Mouse (Mus musculus) CH12.LX (cell line): Measurements from ENCODE around the gene Arl5b. TPM values are rescaled to one million over a fixed set of nuclear protein-coding genes. Genes with fewer than 3 reads are reported as not detected.

ENCODE experiments used
- DNase-seq: peaks from one replicate; pipeline ENCODE4 v3.0.0-alpha.2; 2013; ENCODE audit errors: extremely low read depth
- H3K27ac ChIP-seq: 2 replicates; pipeline ENCODE4 v1.5.1; 2012; ENCODE audit warnings: low read depth, mild to moderate bottlenecking, control low read depth, moderate library complexity; ENCODE audit not compliant: insufficient read depth
- H3K27me3 ChIP-seq: replicated peaks from 2 replicates; pipeline ENCODE3; 2012; ENCODE audit warnings: inconsistent platforms
- H3K36me3 ChIP-seq, 2 experiments: replicated peaks in 1 of 2; 2 replicates each; pipeline versions ENCODE3 to v1.6.1; 2012; ENCODE audit warnings: inconsistent platforms in 1 of 2, low read length in 1 of 2, mild to moderate bottlenecking in 1 of 2, mixed read lengths in 1 of 2, moderate library complexity in 1 of 2; ENCODE audit not compliant: control insufficient read depth in 1 of 2, insufficient read depth in 1 of 2
- H3K4me1 ChIP-seq, 2 experiments: 2 replicates each; pipeline ENCODE4 v1.6.1; 2012; ENCODE audit warnings: inconsistent platforms in 1 of 2, moderate library complexity in 1 of 2; ENCODE audit not compliant: insufficient read depth in 2 of 2, control insufficient read depth in 1 of 2
- H3K4me2 ChIP-seq: 2 replicates; pipeline ENCODE4 v1.6.1; 2012; ENCODE audit warnings: low read depth, mild to moderate bottlenecking, control low read depth; ENCODE audit not compliant: poor library complexity, insufficient read depth, severe bottlenecking
- H3K4me3 ChIP-seq, 3 experiments: fragments of 150-350 bp in 1 of 3; sonication (generic) in 1 of 3; replicated peaks in 1 of 3; 2 replicates each; pipeline versions ENCODE3 to v1.5.1; 2011 to 2012; ENCODE audit warnings: low read depth in 2 of 3, low read length in 2 of 3, mild to moderate bottlenecking in 2 of 3, moderate library complexity in 2 of 3, control low read depth in 1 of 3, improper control_type of control experiment in 1 of 3, inconsistent platforms in 1 of 3, mixed read lengths in 1 of 3; ENCODE audit not compliant: poor library complexity in 1 of 3
- H3K79me2 ChIP-seq: replicated peaks from 2 replicates; pipeline ENCODE4 v1.6.1; 2012; ENCODE audit warnings: mild to moderate bottlenecking, moderate library complexity; ENCODE audit not compliant: control insufficient read depth, poor library complexity, insufficient read depth, severe bottlenecking; ENCODE audit errors: extremely low read depth
- H3K9ac ChIP-seq: 2 replicates; pipeline ENCODE4 v1.6.1; 2012; ENCODE audit warnings: low read depth, mild to moderate bottlenecking, control low read depth, moderate library complexity; ENCODE audit not compliant: insufficient read depth
- H3K9me3 ChIP-seq: replicated peaks from 2 replicates; pipeline ENCODE3; 2012; ENCODE audit warnings: low read length, inconsistent platforms, mixed read lengths
- BHLHE40 ChIP-seq: IDR thresholded peaks from 2 replicates; pipeline ENCODE4 v1.6.1; 2011; ENCODE audit warnings: mild to moderate bottlenecking, low read depth, low read length, improper control_type of control experiment
- CHD1 ChIP-seq: IDR thresholded peaks from 2 replicates; pipeline ENCODE4 v1.6.1; 2012; ENCODE audit warnings: low read depth, low read length, improper control_type of control experiment, inconsistent platforms
- CHD2 ChIP-seq: IDR thresholded peaks from 2 replicates; pipeline ENCODE4 v1.6.1; 2011; ENCODE audit warnings: low read length, improper control_type of control experiment
- CTCF ChIP-seq, 2 experiments: IDR thresholded peaks in 1 of 2; conservative IDR thresholded peaks in 1 of 2; 2 replicates each; pipeline ENCODE4 v1.5.1; 2011 to 2012; ENCODE audit warnings: low read depth in 2 of 2, low read length in 2 of 2, improper control_type of control experiment in 1 of 2, inconsistent platforms in 1 of 2, mild to moderate bottlenecking in 1 of 2, moderate library complexity in 1 of 2
- E2F4 ChIP-seq: IDR thresholded peaks from 2 replicates; pipeline ENCODE4 v1.6.1; 2011; ENCODE audit warnings: low read depth, low read length, improper control_type of control experiment; ENCODE audit not compliant: insufficient replicate concordance
- ELF1 ChIP-seq: IDR thresholded peaks from 2 replicates; pipeline ENCODE4 v1.6.1; 2014; ENCODE audit warnings: low read depth, mild to moderate bottlenecking, inconsistent platforms, low read length, improper control_type of control experiment
- EP300 ChIP-seq: IDR thresholded peaks from 2 replicates; pipeline ENCODE4 v1.6.1; 2011; ENCODE audit warnings: low read length, improper control_type of control experiment
- GABPA ChIP-seq: IDR thresholded peaks from 2 replicates; pipeline ENCODE4 v1.6.1; 2012; ENCODE audit warnings: low read depth, low read length, improper control_type of control experiment, inconsistent platforms; ENCODE audit not compliant: insufficient replicate concordance
- HCFC1 ChIP-seq: IDR thresholded peaks from 2 replicates; pipeline ENCODE4 v1.6.1; 2012; ENCODE audit warnings: low read depth, mild to moderate bottlenecking, inconsistent platforms, low read length, improper control_type of control experiment
- IRF4 ChIP-seq: IDR thresholded peaks from 2 replicates; pipeline ENCODE4 v1.6.1; 2014; ENCODE audit warnings: low read depth, mild to moderate bottlenecking, inconsistent platforms, low read length, improper control_type of control experiment
- JUN ChIP-seq: IDR thresholded peaks from 2 replicates; pipeline ENCODE4 v1.6.1; 2011; ENCODE audit warnings: low read depth, mild to moderate bottlenecking, low read length, improper control_type of control experiment, moderate library complexity; ENCODE audit not compliant: insufficient read depth
- JUND ChIP-seq: conservative IDR thresholded peaks from 2 replicates; pipeline ENCODE4 v1.6.1; 2011; ENCODE audit warnings: low read depth, low read length, improper control_type of control experiment
- KAT2A ChIP-seq: IDR thresholded peaks from 2 replicates; pipeline ENCODE4 v1.6.1; 2012; ENCODE audit warnings: low read length, improper control_type of control experiment, inconsistent platforms; ENCODE audit not compliant: insufficient replicate concordance
- MAFK ChIP-seq: IDR thresholded peaks from 2 replicates; pipeline ENCODE4 v1.6.1; 2011; ENCODE audit warnings: low read length, improper control_type of control experiment; ENCODE audit not compliant: insufficient replicate concordance
- MEF2A ChIP-seq: IDR thresholded peaks from 2 replicates; pipeline ENCODE4 v1.6.1; 2014; ENCODE audit warnings: low read depth, mild to moderate bottlenecking, inconsistent platforms, low read length, improper control_type of control experiment, borderline replicate concordance
- MXI1 ChIP-seq: IDR thresholded peaks from 2 replicates; pipeline ENCODE4 v1.6.1; 2011; ENCODE audit warnings: mild to moderate bottlenecking, low read depth, low read length, improper control_type of control experiment
- MYC ChIP-seq: IDR thresholded peaks from 2 replicates; pipeline ENCODE4 v1.6.1; 2011; ENCODE audit warnings: low read depth, mild to moderate bottlenecking, improper control_type of control experiment, low read length
- NELFE ChIP-seq: IDR thresholded peaks from 2 replicates; pipeline ENCODE4 v1.6.1; 2011; ENCODE audit warnings: low read depth, low read length, improper control_type of control experiment
- NRF1 ChIP-seq: IDR thresholded peaks from 2 replicates; pipeline ENCODE4 v1.6.1; 2014; ENCODE audit warnings: low read depth, mild to moderate bottlenecking, inconsistent platforms, low read length, improper control_type of control experiment, moderate library complexity
- PAX5 ChIP-seq: IDR thresholded peaks from 2 replicates; pipeline ENCODE4 v1.6.1; 2012; ENCODE audit warnings: low read length, inconsistent platforms, mixed read lengths
- POLR2A ChIP-seq: IDR thresholded peaks from 2 replicates; pipeline ENCODE4 v1.6.1; 2011; ENCODE audit warnings: low read depth, mild to moderate bottlenecking, improper control_type of control experiment, low read length
- RCOR1 ChIP-seq: conservative IDR thresholded peaks from 2 replicates; pipeline ENCODE4 v1.6.1; 2012; ENCODE audit warnings: low read depth, mild to moderate bottlenecking, inconsistent platforms, low read length, improper control_type of control experiment
- SIN3A ChIP-seq: IDR thresholded peaks from 2 replicates; pipeline ENCODE4 v1.6.1; 2012; ENCODE audit warnings: low read length, improper control_type of control experiment, inconsistent platforms
- SMC3 ChIP-seq: IDR thresholded peaks from 2 replicates; pipeline ENCODE4 v1.6.1; 2011; ENCODE audit warnings: low read depth, low read length, improper control_type of control experiment
- TBP ChIP-seq: conservative IDR thresholded peaks from 2 replicates; pipeline ENCODE4 v1.6.1; 2011; ENCODE audit warnings: low read depth, low read length, improper control_type of control experiment
- TCF12 ChIP-seq: IDR thresholded peaks from 2 replicates; pipeline ENCODE4 v1.6.1; 2014; ENCODE audit warnings: low read depth, mild to moderate bottlenecking, inconsistent platforms, low read length, improper control_type of control experiment
- UBTF ChIP-seq: IDR thresholded peaks from 2 replicates; pipeline ENCODE4 v1.6.1; 2012; ENCODE audit warnings: low read depth, mild to moderate bottlenecking, inconsistent platforms, low read length, improper control_type of control experiment, moderate library complexity
- ZC3H11A ChIP-seq: IDR thresholded peaks from 2 replicates; pipeline ENCODE4 v1.6.1; 2012; ENCODE audit warnings: low read depth, mild to moderate bottlenecking, inconsistent platforms, low read length, improper control_type of control experiment
- ZKSCAN1 ChIP-seq: IDR thresholded peaks from 2 replicates; pipeline ENCODE4 v1.6.1; 2012; ENCODE audit warnings: low read depth, inconsistent platforms, low read length, improper control_type of control experiment, borderline replicate concordance
- ZMIZ1 ChIP-seq: IDR thresholded peaks from 2 replicates; pipeline ENCODE4 v1.6.1; 2012; ENCODE audit warnings: low read depth, mild to moderate bottlenecking, inconsistent platforms, low read length, improper control_type of control experiment
- ZNF384 ChIP-seq: IDR thresholded peaks from 2 replicates; pipeline ENCODE4 v1.6.1; 2012; ENCODE audit warnings: low read depth, low read length, improper control_type of control experiment, inconsistent platforms
- dilution Hi-C: fragments of 300-500 bp; cut with MboI; formaldehyde crosslinking; loops from 2 replicates; pipeline ENCODE4 v1.14.3; 2020; ENCODE audit warnings: low sequenced_read_pairs; ENCODE audit not compliant: extremely low pct_unique_long_range_greater_than_20kb, extremely low pct_ligation_motif_present
- in situ Hi-C: fragments of 300-500 bp; cut with MboI; formaldehyde crosslinking; loops from 3 replicates; pipeline ENCODE4 v1.14.3; 2019; ENCODE audit warnings: low sequenced_read_pairs, low pct_ligation_motif_present, low pct_unique_long_range_greater_than_20kb, mixed read lengths
- polyA plus RNA-seq: library from polyadenylated mRNA; unstranded; fragments of >175 nt; gene quantifications from 2 replicates; pipeline ENCODE4 v1.2.1, GENCODE M21; 2012; ENCODE audit warnings: low read depth; ENCODE audit not compliant: insufficient read length
- total RNA-seq, 2 experiments: library from RNA; depleted of rRNA; stranded (reverse); fragments of 300-350 nt in 1 of 2; fragments of >200 nt in 1 of 2; gene quantifications; 2 replicates each; pipeline ENCODE4 v1.2.3; 2012 to 2014

The Arl5b gene
- total RNA-seq (2012; rRNA removed) (4.2 and 5.0 TPM in 2 replicates), total RNA-seq (2014; rRNA removed) (7.1 and 8.2 TPM in 2 replicates), polyA plus RNA-seq (4.8 and 5.2 TPM in 2 replicates)

GRCm38 (mm10) chr2:15049117-15049873 is at the start of gene Arl5b:
TSS of gene Arl5b (plus strand) at chr2:15049395.
- in situ Hi-C loops = no loop called here
- H3K9ac ChIP-seq = peak within 1 kb of the TSS; percentile 91
- TF ChIP-seq SMC3 (no peak), TBP (peak; percentile 82), ZNF384 (no peak), NRF1 (no peak), RCOR1 (no peak), HCFC1 (peak; percentile 79), JUN (no peak), BHLHE40 (no peak), EP300 (no peak), CTCF (conservative IDR thresholded peaks at IDR 0.05 in 1 of 2, IDR thresholded peaks at IDR 0.05 in 1 of 2; ENCODE audit: low read depth in 2 of 2, low read length in 2 of 2) (no peak), ZC3H11A (no peak), ELF1 (peak; percentile 91), CHD1 (no peak), ZKSCAN1 (no peak), MEF2A (no peak), MYC (no peak), NELFE (peak; percentile 74), PAX5 (no peak), POLR2A (peak; percentile 77), KAT2A (no peak), UBTF (no peak), JUND (no peak), ZMIZ1 (no peak), CHD2 (no peak), SIN3A (peak; percentile 84), TCF12 (peak; percentile 24; the same call in 1 of the 2 replicates), E2F4 (peak; percentile 36; the same call in 1 of the 2 replicates), GABPA (no peak), MAFK (no peak), MXI1 (peak; percentile 88), IRF4 (no peak)
- no peaks in the 10 kb centered on the region for H3K27me3 ChIP-seq
- H3K36me3 ChIP-seq = peaks cover 0 to 22% of the 10 kb centered on the region in 2 experiments
- no peaks in the 10 kb centered on the region for H3K9me3 ChIP-seq
- dilution Hi-C loops = no loop called here
- no peaks in the 10 kb centered on the region for H3K79me2 ChIP-seq
- H3K4me3 ChIP-seq = peak within 1 kb of the TSS; percentile 72 to 85 (median 74)
- H3K4me1 ChIP-seq = peaks cover 2 to 21% of the 10 kb centered on the region in 2 experiments; a peak in 2 of 4 replicates
- no peak within 1 kb of the TSS for H3K27ac ChIP-seq
- peak; percentile 94 for DNase-seq
- peak within 1 kb of the TSS; percentile 94 for H3K4me2 ChIP-seq
